Mouse (Mus musculus) MEL (cell line): ENCODE measurements around the gene Scfd2.

Source experiments
- CTCF ChIP-seq, 3 experiments: IDR thresholded peaks in 2 of 3; conservative IDR thresholded peaks in 1 of 3; 2 replicates each; pipeline ENCODE4 v1.5.1; 2011 to 2012; ENCODE audit warnings: low read length in 3 of 3, low read depth in 2 of 3, mild to moderate bottlenecking in 2 of 3, improper control_type of control experiment in 1 of 3, inconsistent platforms in 1 of 3, mixed read lengths in 1 of 3, moderate library complexity in 1 of 3; ENCODE audit not compliant: control insufficient read depth in 1 of 3, insufficient read depth in 1 of 3, poor library complexity in 1 of 3, severe bottlenecking in 1 of 3
- MEF2A ChIP-seq: IDR thresholded peaks from 2 replicates; pipeline ENCODE4 v1.6.1; 2014; ENCODE audit warnings: low read depth, mild to moderate bottlenecking, inconsistent platforms, low read length, improper control_type of control experiment; ENCODE audit not compliant: poor library complexity, insufficient replicate concordance, severe bottlenecking; ENCODE audit errors: extremely low read depth
- POLR2A ChIP-seq, 2 experiments: IDR thresholded peaks; 2 replicates each; pipeline ENCODE4 v1.6.1; 2011 to 2012; ENCODE audit warnings: low read length in 2 of 2, mild to moderate bottlenecking in 2 of 2, control low read depth in 1 of 2, improper control_type of control experiment in 1 of 2, low read depth in 1 of 2, moderate library complexity in 1 of 2; ENCODE audit not compliant: control insufficient read depth in 1 of 2, insufficient read depth in 1 of 2, poor library complexity in 1 of 2
- TAL1 ChIP-seq: IDR thresholded peaks from 2 replicates; pipeline ENCODE4 v1.6.1; 2012; ENCODE audit warnings: mild to moderate bottlenecking, inconsistent platforms, low read length, moderate library complexity, mixed read lengths
- ZNF384 ChIP-seq: IDR thresholded peaks from 2 replicates; pipeline ENCODE4 v1.6.1; 2012; ENCODE audit warnings: low read depth, mild to moderate bottlenecking, inconsistent platforms, low read length, improper control_type of control experiment

GRCm38 (mm10) chr5:74197541-74198330 is 333.8 kb downstream of the Scfd2 start:
- no peak for TF ChIP-seq CTCF (IDR thresholded peaks at IDR 0.05 in 2 of 3, conservative IDR thresholded peaks at IDR 0.05 in 1 of 3; ENCODE audit: control insufficient read depth in 1 of 3, insufficient read depth in 1 of 3, low read depth in 2 of 3, low read length in 3 of 3, poor library complexity in 1 of 3, severe bottlenecking in 1 of 3)
- TF ChIP-seq MEF2A, result no peak
- TF ChIP-seq ZNF384, result no peak
- no peak for TF ChIP-seq TAL1
- no peak for TF ChIP-seq POLR2A (IDR thresholded peaks at IDR 0.05; ENCODE audit: control insufficient read depth in 1 of 2, insufficient read depth in 1 of 2, low read depth in 1 of 2, low read length in 2 of 2, poor library complexity in 1 of 2)
